Mouse (Mus musculus) lung, embryonic 16.5 days (tissue): ENCODE results near the gene Strada. TPM values are rescaled to one million over a fixed set of nuclear protein-coding genes. Genes with fewer than 3 reads are reported as not detected.
"Not testable (repeated sequence)": the region's sequence is repeated elsewhere in the genome, so short reads cannot be mapped to it uniquely, and the experiment has no call there.

Experiments
- ATAC-seq: fragments of 200-750 bp; cut with Nextera tagmentation; 2 replicates; pipeline ENCODE4 v1.8.0; 2017; ENCODE audit warnings: low read depth, mild to moderate bottlenecking, moderate library complexity
- H3K27ac ChIP-seq: fragments of 300-500 bp; sonication (generic); 2 replicates; pipeline ENCODE4 v1.5.1; 2014; ENCODE audit warnings: mild to moderate bottlenecking, control low read depth, low read length
- H3K27me3 ChIP-seq: fragments of 300-500 bp; sonication (generic); 2 replicates; pipeline ENCODE4 v1.6.1; 2014; ENCODE audit warnings: low read depth, low read length, mixed read lengths; ENCODE audit not compliant: control insufficient read depth, insufficient read depth
- H3K36me3 ChIP-seq: fragments of 300-500 bp; sonication (generic); 2 replicates; pipeline ENCODE4 v1.6.1; 2014; ENCODE audit warnings: low read length; ENCODE audit not compliant: control insufficient read depth, insufficient read depth
- H3K4me1 ChIP-seq: fragments of 300-500 bp; sonication (generic); replicated peaks from 2 replicates; pipeline ENCODE4 v1.6.1; 2014; ENCODE audit warnings: low read length, mixed read lengths; ENCODE audit not compliant: control insufficient read depth, insufficient read depth
- H3K4me2 ChIP-seq: fragments of 300-500 bp; sonication (generic); 2 replicates; pipeline ENCODE4 v1.6.1; 2014; ENCODE audit warnings: low read depth, low read length, control low read depth
- H3K4me3 ChIP-seq: fragments of 300-500 bp; sonication (generic); 2 replicates; pipeline ENCODE4 v1.5.1; 2014; ENCODE audit warnings: mild to moderate bottlenecking, low read length, control low read depth
- H3K9ac ChIP-seq: fragments of 300-500 bp; sonication (generic); 2 replicates; pipeline ENCODE4 v1.6.1; 2014; ENCODE audit warnings: low read length, control low read depth
- H3K9me3 ChIP-seq: fragments of 300-500 bp; sonication (generic); 2 replicates; pipeline ENCODE4 v1.6.1; 2016; ENCODE audit warnings: low read length; ENCODE audit not compliant: control insufficient read depth
- WGBS: fragments of 180-500 bp; shearing (Covaris S2); extraction: QIAGEN DNeasy Blood & Tissue Kit; methylation state at CpG from one replicate; pipeline ENCODE4 v1.1.7; 2014; 5-methylcytosine and 5-hydroxymethylcytosine counted together
- polyA plus RNA-seq: library from polyadenylated mRNA; unstranded; fragments of >200 nt; fragmentation: Nextera tagmentation; extraction: Ambion mirVana; gene quantifications from 2 replicates; pipeline ENCODE4 v1.2.1, GENCODE M21; 2015

Gene Strada
- polyA plus RNA-seq, 1 experiment from 2014 or later: 24.2 TPM

GRCm38 (mm10) chr11:106212771-106213170 is 10.8 kb upstream of the Strada start:
- H3K36me3 ChIP-seq: peaks cover 32% of the 10 kb centered on the region
- no peak overlapping the region for H3K4me2 ChIP-seq
- H3K27ac ChIP-seq: no peak overlapping the region
- 86% methylated on average over 8 of the region's 8 CpGs for WGBS
- H3K9me3 ChIP-seq: no peaks in the 10 kb centered on the region
- peaks cover 10% of the 10 kb centered on the region for H3K4me1 ChIP-seq
- H3K27me3 ChIP-seq: no peaks in the 10 kb centered on the region
- no peak for ATAC-seq
- H3K4me3 ChIP-seq: no peak overlapping the region
- H3K9ac ChIP-seq: no peak overlapping the region

GRCm38 (mm10) chr11:106201337-106202122 is 438 bp downstream of the Strada start:
- H3K4me1 ChIP-seq: no peaks in the 10 kb centered on the region
- H3K9me3 ChIP-seq: no peaks in the 10 kb centered on the region
- no peak overlapping the region for H3K27ac ChIP-seq
- H3K4me2 ChIP-seq: no peak overlapping the region
- 92% methylated on average over 19 of the region's 19 CpGs for WGBS
- no peak overlapping the region for H3K9ac ChIP-seq
- H3K36me3 ChIP-seq: peaks cover 57% of the 10 kb centered on the region
- no peak for ATAC-seq
- no peaks in the 10 kb centered on the region for H3K27me3 ChIP-seq
- H3K4me3 ChIP-seq: no peak overlapping the region

GRCm38 (mm10) chr11:106200756-106201155 is 1.2 kb downstream of the Strada start:
- H3K4me2 ChIP-seq: no peak overlapping the region
- 73% methylated on average over 6 of the region's 6 CpGs for WGBS
- ATAC-seq: no peak
- no peak overlapping the region for H3K9ac ChIP-seq
- no peak overlapping the region for H3K27ac ChIP-seq
- H3K4me1 ChIP-seq: no peaks in the 10 kb centered on the region
- H3K36me3 ChIP-seq: peaks cover 54% of the 10 kb centered on the region
- no peak overlapping the region for H3K4me3 ChIP-seq
- no peaks in the 10 kb centered on the region for H3K9me3 ChIP-seq
- H3K27me3 ChIP-seq: no peaks in the 10 kb centered on the region

- not testable (repeated sequence) for H3K9me3 ChIP-seq, H3K27ac ChIP-seq, H3K9ac ChIP-seq, H3K4me3 ChIP-seq, ATAC-seq, H3K27me3 ChIP-seq, H3K4me2 ChIP-seq, H3K4me1 ChIP-seq
- WGBS: 93% methylated on average over 7 of the region's 7 CpGs
- H3K36me3 ChIP-seq: peaks cover 47% of the 10 kb centered on the region
These were observed 2.0 kb downstream of the Strada start for GRCm38 (mm10) chr11:106199997-106200396.

GRCm38 (mm10) chr11:106198277-106198676 is 3.7 kb downstream of the Strada start:
- H3K4me1 ChIP-seq: peaks cover 8% of the 10 kb centered on the region
- H3K27me3 ChIP-seq: no peaks in the 10 kb centered on the region
- 82% methylated on average over 4 of the region's 4 CpGs for WGBS
- no peak overlapping the region for H3K4me2 ChIP-seq
- no peak overlapping the region for H3K4me3 ChIP-seq
- no peak overlapping the region for H3K9ac ChIP-seq
- peaks cover 36% of the 10 kb centered on the region for H3K36me3 ChIP-seq
- H3K9me3 ChIP-seq: no peaks in the 10 kb centered on the region
- ATAC-seq: no peak
- no peak overlapping the region for H3K27ac ChIP-seq

- H3K4me3 ChIP-seq: no peak overlapping the region
- H3K27ac ChIP-seq: peak overlapping the region; percentile 24
- no peaks in the 10 kb centered on the region for H3K27me3 ChIP-seq
- no peaks in the 10 kb centered on the region for H3K9me3 ChIP-seq
- H3K36me3 ChIP-seq: peaks cover 13% of the 10 kb centered on the region
- ATAC-seq: no peak
- H3K9ac ChIP-seq: no peak overlapping the region
- peaks cover 15% of the 10 kb centered on the region for H3K4me1 ChIP-seq
- no peak overlapping the region for H3K4me2 ChIP-seq
These were observed 6.6 kb downstream of the Strada start for GRCm38 (mm10) chr11:106195341-106195740.

GRCm38 (mm10) chr11:106194891-106195290 is 7.1 kb downstream of the Strada start:
- peaks cover 15% of the 10 kb centered on the region for H3K4me1 ChIP-seq
- H3K9me3 ChIP-seq: no peaks in the 10 kb centered on the region
- peaks cover 13% of the 10 kb centered on the region for H3K36me3 ChIP-seq
- no peak overlapping the region for H3K4me2 ChIP-seq
- H3K27ac ChIP-seq: no peak overlapping the region; the same call in 1 of the 2 replicates
- WGBS: 85% methylated on average over 7 of the region's 7 CpGs
- H3K9ac ChIP-seq: no peak overlapping the region
- H3K27me3 ChIP-seq: no peaks in the 10 kb centered on the region
- no peak overlapping the region for H3K4me3 ChIP-seq
- no peak for ATAC-seq

- Histone ChIP-seq H3K9ac (peak overlapping the region; percentile 72), H3K27me3 (no peaks in the 10 kb centered on the region), H3K9me3 (no peaks in the 10 kb centered on the region), H3K4me3 (peak overlapping the region; percentile 84), H3K4me2 (peak overlapping the region; percentile 61), H3K4me1 (peaks cover 15% of the 10 kb centered on the region), H3K36me3 (peaks cover 13% of the 10 kb centered on the region), H3K27ac (peak overlapping the region; percentile 84)
- ATAC-seq: no peak
- 29% methylated on average over 3 of the region's 3 CpGs for WGBS
These were observed 7.8 kb downstream of the Strada start for GRCm38 (mm10) chr11:106194155-106194541.

- 0% methylated on average over 43 of the region's 44 CpGs for WGBS
- Histone ChIP-seq H3K27me3 (no peaks in the 10 kb centered on the region), H3K36me3 (peaks cover 13% of the 10 kb centered on the region), H3K9me3 (no peaks in the 10 kb centered on the region), H3K27ac (peak overlapping the region; percentile 90), H3K4me1 (peaks cover 15% of the 10 kb centered on the region), H3K9ac (peak overlapping the region; percentile 85), H3K4me3 (peak overlapping the region; percentile 84), H3K4me2 (peak overlapping the region; percentile 86)
- peak; percentile 98 for ATAC-seq
These were observed 8.4 kb downstream of the Strada start for GRCm38 (mm10) chr11:106193371-106194154.
